Mouse (Mus musculus) hindbrain, embryonic 11.5 days (tissue): ENCODE measurements at regions not wholly inside any gene's neighbourhood (a gene's known extent, or its start where the extent isn't known, plus 50 kb on each side); places are given as distances from the start of the nearest gene placed in this dataset.

Experiments used
- ATAC-seq: fragments of 200-750 bp; cut with Nextera tagmentation; 2 replicates; pipeline ENCODE4 v1.8.0; 2017; ENCODE audit warnings: mild to moderate bottlenecking, moderate TSS enrichment, moderate library complexity; ENCODE audit not compliant: low FRiP score
- DNase-seq: peaks from one replicate; pipeline ENCODE4 v3.0.0-alpha.2; 2015; ENCODE audit warnings: low spot score
- H3K27ac ChIP-seq: fragments of 300-500 bp; sonication (generic); 2 replicates; pipeline ENCODE4 v1.5.1; 2014; ENCODE audit warnings: mild to moderate bottlenecking, low read depth, low read length
- H3K27me3 ChIP-seq: fragments of 300-500 bp; sonication (generic); 2 replicates; pipeline ENCODE4 v1.6.1; 2014; ENCODE audit warnings: mild to moderate bottlenecking, low read length, moderate library complexity, mixed read lengths; ENCODE audit not compliant: control insufficient read depth, insufficient read depth
- H3K36me3 ChIP-seq: fragments of 300-500 bp; sonication (generic); 2 replicates; pipeline ENCODE4 v1.6.1; 2014; ENCODE audit warnings: mild to moderate bottlenecking, low read length, moderate library complexity, mixed read lengths; ENCODE audit not compliant: control insufficient read depth, insufficient read depth
- H3K4me1 ChIP-seq: fragments of 300-500 bp; sonication (generic); replicated peaks from 2 replicates; pipeline ENCODE4 v1.6.1; 2014; ENCODE audit warnings: low read length, mixed read lengths; ENCODE audit not compliant: control insufficient read depth, insufficient read depth
- H3K4me2 ChIP-seq: fragments of 300-500 bp; sonication (generic); replicated peaks from 2 replicates; pipeline ENCODE4 v1.6.1; 2014; ENCODE audit warnings: mild to moderate bottlenecking, low read depth, low read length
- H3K4me3 ChIP-seq: fragments of 300-500 bp; sonication (generic); 2 replicates; pipeline ENCODE4 v1.5.1; 2014; ENCODE audit warnings: low read depth, low read length
- H3K9ac ChIP-seq: fragments of 300-500 bp; sonication (generic); 2 replicates; pipeline ENCODE4 v1.6.1; 2014; ENCODE audit warnings: low read depth, low read length
- H3K9me3 ChIP-seq: fragments of 300-500 bp; sonication (generic); 2 replicates; pipeline ENCODE4 v1.6.1; 2016; ENCODE audit warnings: low read length; ENCODE audit not compliant: control insufficient read depth
- WGBS: fragments of 180-500 bp; shearing (Covaris S2); extraction: QIAGEN DNeasy Blood & Tissue Kit; methylation state at CpG from one replicate; pipeline ENCODE4 v1.1.7; 2014; 5-methylcytosine and 5-hydroxymethylcytosine counted together

GRCm38 (mm10) chr11:19774010-19774409 lies 150.2 kb upstream of the Spred2 start:
- Histone ChIP-seq H3K9me3 (no peaks in the 10 kb centered on the region), H3K27ac (no peak overlapping the region), H3K4me2 (no peak overlapping the region), H3K4me3 (no peak overlapping the region), H3K9ac (no peak overlapping the region), H3K27me3 (no peaks in the 10 kb centered on the region), H3K36me3 (no peaks in the 10 kb centered on the region), H3K4me1 (no peaks in the 10 kb centered on the region)
- ATAC-seq (no peak), DNase-seq (no peak)
- WGBS: 37% methylated on average over 9 of the region's 9 CpGs

- Histone ChIP-seq H3K9me3 (no peaks in the 10 kb centered on the region), H3K4me1 (no peaks in the 10 kb centered on the region), H3K36me3 (no peaks in the 10 kb centered on the region), H3K27me3 (no peaks in the 10 kb centered on the region), H3K4me3 (no peak overlapping the region), H3K9ac (no peak overlapping the region), H3K4me2 (no peak overlapping the region), H3K27ac (no peak overlapping the region)
- ATAC-seq: no peak
- whole genome bisulfite sequencing: 94% methylated on average over 4 of the region's 4 CpGs
- no peak for DNase-seq
Observed at GRCm38 (mm10) chr11:19775741-19776140, 148.4 kb upstream of the Spred2 start.

GRCm38 (mm10) chr11:19776473-19777200 lies 147.5 kb upstream of the Spred2 start:
- WGBS: 72% methylated on average over 9 of the region's 9 CpGs
- Histone ChIP-seq H3K4me3 (no peak overlapping the region), H3K36me3 (no peaks in the 10 kb centered on the region), H3K27ac (no peak overlapping the region), H3K9ac (no peak overlapping the region), H3K4me1 (no peaks in the 10 kb centered on the region), H3K4me2 (no peak overlapping the region), H3K9me3 (no peaks in the 10 kb centered on the region), H3K27me3 (no peaks in the 10 kb centered on the region)
- DNase-seq (no peak), ATAC-seq (no peak)

- 93% methylated on average over 2 of the region's 2 CpGs for WGBS
- ATAC-seq: no peak
- no peaks in the 10 kb centered on the region for H3K4me1 ChIP-seq
- DNase-seq: no peak
- H3K9ac ChIP-seq: no peak overlapping the region
- no peaks in the 10 kb centered on the region for H3K36me3 ChIP-seq
- H3K27me3 ChIP-seq: no peaks in the 10 kb centered on the region
- H3K4me3 ChIP-seq: no peak overlapping the region
- no peak overlapping the region for H3K27ac ChIP-seq
- H3K4me2 ChIP-seq: no peak overlapping the region
- H3K9me3 ChIP-seq: no peaks in the 10 kb centered on the region
Observed at GRCm38 (mm10) chr11:19778191-19778590, 146.0 kb upstream of the Spred2 start.

- Histone ChIP-seq H3K27me3 (no peaks in the 10 kb centered on the region), H3K9me3 (no peaks in the 10 kb centered on the region), H3K4me3 (no peak overlapping the region), H3K9ac (no peak overlapping the region), H3K27ac (no peak overlapping the region), H3K36me3 (no peaks in the 10 kb centered on the region), H3K4me1 (no peaks in the 10 kb centered on the region), H3K4me2 (no peak overlapping the region)
- 63% methylated on average over 14 of the region's 14 CpGs for WGBS
- ATAC-seq (no peak), DNase-seq (no peak)
Observed at GRCm38 (mm10) chr11:19785110-19785509, 139.1 kb upstream of the Spred2 start.

- Histone ChIP-seq H3K4me3 (no peak overlapping the region), H3K27me3 (no peaks in the 10 kb centered on the region), H3K4me2 (no peak overlapping the region), H3K9me3 (no peaks in the 10 kb centered on the region), H3K27ac (no peak overlapping the region), H3K36me3 (no peaks in the 10 kb centered on the region), H3K4me1 (no peaks in the 10 kb centered on the region), H3K9ac (no peak overlapping the region)
- DNase-seq (no peak), ATAC-seq (no peak)
- WGBS: 87% methylated on average over 4 of the region's 4 CpGs
Observed at GRCm38 (mm10) chr11:19796950-19797670, 127.1 kb upstream of the Spred2 start.

GRCm38 (mm10) chr11:19809359-19809758 lies 114.8 kb upstream of the Spred2 start:
- Histone ChIP-seq H3K9me3 (no peaks in the 10 kb centered on the region), H3K4me2 (no peak overlapping the region), H3K27me3 (no peaks in the 10 kb centered on the region), H3K36me3 (no peaks in the 10 kb centered on the region), H3K4me3 (no peak overlapping the region), H3K4me1 (no peaks in the 10 kb centered on the region), H3K9ac (no peak overlapping the region), H3K27ac (no peak overlapping the region)
- ATAC-seq (no peak), DNase-seq (no peak)
- 91% methylated on average over 7 of the region's 7 CpGs for WGBS

- Histone ChIP-seq H3K4me2 (no peak overlapping the region), H3K27me3 (no peaks in the 10 kb centered on the region), H3K27ac (no peak overlapping the region), H3K4me1 (no peaks in the 10 kb centered on the region), H3K9me3 (no peaks in the 10 kb centered on the region), H3K9ac (no peak overlapping the region), H3K36me3 (no peaks in the 10 kb centered on the region), H3K4me3 (no peak overlapping the region)
- DNase-seq (no peak), ATAC-seq (no peak)
- WGBS: 15% methylated on average over 11 of the region's 12 CpGs
Observed at GRCm38 (mm10) chr11:19811271-19811991, 112.7 kb upstream of the Spred2 start.
